Mouse (Mus musculus): ENCODE data around the gene Gypa. TPM values are rescaled to one million over a fixed set of nuclear protein-coding genes. Genes with fewer than 3 reads are reported as not detected.

The Gypa gene
- polyA plus RNA-seq, 1 experiment from 2014 or later = not detected

DNA sequence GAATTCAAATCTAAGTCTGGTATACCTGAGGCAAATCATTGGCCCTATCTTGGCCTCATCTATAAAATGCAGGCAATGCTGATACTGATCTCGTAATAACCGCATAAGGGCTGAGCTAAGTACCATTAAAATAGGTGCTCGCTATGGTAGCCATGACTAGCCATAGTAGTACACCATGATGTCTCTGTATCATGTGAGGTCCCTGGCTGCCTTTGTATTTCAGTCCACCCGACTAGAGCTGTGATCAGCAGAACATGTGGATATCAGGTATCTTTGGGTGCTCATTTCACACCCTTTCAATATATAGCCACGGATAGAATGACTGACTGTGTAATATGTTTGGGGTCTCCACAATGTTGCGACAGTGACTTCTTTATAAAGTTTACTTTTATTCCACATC, 1.9 kb downstream of the Gypa start:
- no peak overlapping the region for H3K4me3 ChIP-seq (ENCODE audit: inconsistent target)
- WGBS (ENCODE audit: missing documents) = 94% methylated on average over 6 of the region's 6 CpGs
- H3K27ac ChIP-seq = no peak overlapping the region
- H3K36me3 ChIP-seq (ENCODE audit: inconsistent target) = no peaks in the 10 kb centered on the region
- no peaks in the 10 kb centered on the region for H3K79me2 ChIP-seq (ENCODE audit: inconsistent target)

DNA sequence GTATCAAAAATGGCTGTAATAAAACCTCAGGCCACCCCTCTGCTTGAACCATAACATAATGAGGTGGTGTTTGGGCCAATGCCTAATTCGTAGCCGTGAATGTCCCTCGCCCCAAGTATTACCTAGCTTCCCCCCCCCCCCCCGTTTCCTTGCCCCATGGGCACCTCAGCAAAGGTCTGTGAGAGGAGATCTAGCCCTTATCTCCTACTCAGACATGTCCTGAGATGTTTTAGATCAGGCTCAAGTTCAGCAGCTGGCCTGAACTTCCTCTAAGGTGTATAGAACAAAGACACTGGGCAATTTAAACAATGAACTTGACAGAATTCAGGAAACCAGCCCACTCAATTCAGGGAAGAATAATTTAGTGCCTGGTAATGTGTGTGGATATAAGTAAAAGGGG, 3.7 kb downstream of the Gypa start:
- no peak overlapping the region for H3K27ac ChIP-seq
- no peaks in the 10 kb centered on the region for H3K79me2 ChIP-seq (ENCODE audit: inconsistent target)
- WGBS (ENCODE audit: missing documents) = 10% methylated on average over 2 of the region's 4 CpGs
- no peaks in the 10 kb centered on the region for H3K36me3 ChIP-seq (ENCODE audit: inconsistent target)
- no peak overlapping the region for H3K4me3 ChIP-seq (ENCODE audit: inconsistent target)

DNA sequence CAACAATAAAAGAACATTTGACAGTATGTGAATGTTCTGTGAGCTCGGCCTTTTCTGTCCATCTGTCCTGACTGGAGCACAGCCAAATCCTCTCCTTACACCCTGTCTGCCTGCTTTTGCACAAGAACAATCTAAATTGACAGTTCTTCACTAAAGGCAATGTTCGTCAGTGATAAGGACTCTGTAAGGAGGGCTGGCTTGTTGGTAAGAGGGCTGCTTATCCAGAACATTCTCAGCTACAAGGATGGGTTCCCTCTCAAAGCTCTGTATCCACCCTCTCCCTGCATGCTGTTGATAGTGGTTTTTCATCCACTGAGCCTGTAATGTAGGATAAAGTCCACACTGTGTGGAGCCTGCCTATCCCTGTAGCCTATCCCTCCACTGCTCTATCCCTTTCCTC, 6.7 kb downstream of the Gypa start:
- no peak overlapping the region for H3K27ac ChIP-seq
- H3K36me3 ChIP-seq (ENCODE audit: inconsistent target) = no peaks in the 10 kb centered on the region
- no peak overlapping the region for H3K4me3 ChIP-seq (ENCODE audit: inconsistent target)
- no peaks in the 10 kb centered on the region for H3K79me2 ChIP-seq (ENCODE audit: inconsistent target)
- WGBS (ENCODE audit: missing documents) = 90% methylated on average over 2 of the region's 2 CpGs

DNA sequence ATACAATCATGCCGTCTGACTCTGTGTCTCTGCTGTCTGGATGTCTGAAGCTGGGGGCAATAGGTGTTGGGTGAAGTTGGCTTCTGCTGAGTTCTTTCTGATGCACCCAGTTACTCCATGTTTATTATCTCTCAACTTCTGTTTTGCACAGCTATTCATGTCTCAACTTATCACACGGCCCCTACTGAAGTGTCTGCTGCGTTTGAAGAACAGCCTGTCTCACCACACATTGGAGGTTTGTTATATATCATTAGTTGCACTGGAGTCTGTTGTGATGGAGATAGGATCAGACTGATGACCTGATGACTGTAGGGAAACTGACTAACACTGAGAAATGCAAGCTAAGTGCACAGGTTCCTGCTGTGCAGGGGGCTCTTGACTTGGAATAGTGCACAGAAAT, 7.2 kb downstream of the Gypa start:
- H3K36me3 ChIP-seq (ENCODE audit: inconsistent target) = no peaks in the 10 kb centered on the region
- 100% methylated on average over 3 of the region's 3 CpGs for WGBS (ENCODE audit: missing documents)
- no peak overlapping the region for H3K27ac ChIP-seq
- H3K79me2 ChIP-seq (ENCODE audit: inconsistent target) = no peaks in the 10 kb centered on the region
- no peak overlapping the region for H3K4me3 ChIP-seq (ENCODE audit: inconsistent target)

DNA sequence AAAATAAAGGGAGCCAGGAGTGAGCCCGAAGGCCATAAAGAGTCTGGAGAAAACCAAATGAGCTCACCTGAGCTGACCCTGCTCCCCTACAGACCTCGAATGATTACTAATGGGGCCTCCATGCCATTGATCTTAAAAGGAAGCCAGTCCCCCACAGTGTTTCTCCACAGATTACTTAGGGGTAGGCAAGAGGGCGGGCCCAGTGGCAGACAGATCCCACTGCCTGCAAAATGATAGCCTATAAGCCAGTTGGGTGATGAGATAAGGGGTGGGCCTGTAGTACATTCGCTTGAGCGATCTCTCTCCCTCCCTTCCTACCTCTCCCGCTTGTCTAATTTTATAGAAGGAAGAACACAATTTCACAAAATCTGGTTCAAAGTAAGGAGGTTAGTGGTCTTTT, 7.7 kb downstream of the Gypa start:
- Histone ChIP-seq H3K27ac (no peak overlapping the region), H3K4me3 (ENCODE audit: inconsistent target) (no peak overlapping the region), H3K36me3 (ENCODE audit: inconsistent target) (no peaks in the 10 kb centered on the region), H3K79me2 (ENCODE audit: inconsistent target) (no peaks in the 10 kb centered on the region)
- 93% methylated on average over 6 of the region's 6 CpGs for WGBS (ENCODE audit: missing documents)

DNA sequence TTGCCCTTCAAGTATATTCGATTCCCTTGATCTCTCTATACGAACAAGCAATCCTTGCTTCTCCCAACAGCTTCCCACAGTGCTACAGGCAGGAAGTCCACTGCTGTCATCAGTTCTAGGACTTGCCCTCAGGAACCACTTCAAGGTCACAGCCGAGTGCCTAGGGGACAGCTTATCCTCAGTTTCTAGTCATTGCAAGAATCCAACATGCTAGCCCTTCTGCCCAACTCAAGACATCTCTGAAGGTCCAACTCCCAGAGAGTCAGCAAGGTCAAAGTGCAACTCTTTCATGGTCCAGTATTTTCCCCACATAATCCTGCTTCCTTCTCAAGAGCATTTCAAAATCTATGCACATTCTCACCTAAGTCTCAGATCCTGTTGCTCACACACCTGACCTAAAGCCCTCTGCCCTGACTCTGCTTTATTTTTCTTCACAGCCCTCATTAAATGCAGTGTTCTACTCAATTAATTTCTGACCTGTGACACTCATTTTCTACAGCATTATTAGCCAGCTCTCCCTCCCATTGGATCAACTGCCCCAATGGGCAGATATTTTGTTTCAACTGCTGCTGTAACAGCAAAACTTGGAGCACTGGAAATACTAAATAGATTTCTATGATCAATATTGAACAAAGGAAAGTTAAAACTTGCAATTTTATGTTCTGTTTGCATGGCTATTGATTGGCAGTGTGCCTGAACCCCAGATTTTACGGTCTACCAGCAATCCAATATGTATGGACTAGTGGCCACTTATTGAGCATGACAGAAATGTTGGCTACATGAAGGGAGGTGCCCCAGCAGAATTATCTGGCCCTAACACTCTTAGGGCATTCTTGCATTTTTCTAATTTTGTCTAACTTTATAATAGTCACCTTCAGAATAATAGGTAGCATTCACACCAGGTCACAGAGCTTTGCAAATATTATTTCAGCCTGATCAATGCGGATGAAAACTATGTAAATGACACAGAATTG, 33.1 kb downstream of the Gypa start:
- H3K27ac ChIP-seq = no peak overlapping the region
- WGBS (ENCODE audit: missing documents) = 93% methylated on average over 5 of the region's 5 CpGs
- no peak overlapping the region for H3K4me3 ChIP-seq (ENCODE audit: inconsistent target)
- no peaks in the 10 kb centered on the region for H3K36me3 ChIP-seq (ENCODE audit: inconsistent target)
- no peaks in the 10 kb centered on the region for H3K79me2 ChIP-seq (ENCODE audit: inconsistent target)

DNA sequence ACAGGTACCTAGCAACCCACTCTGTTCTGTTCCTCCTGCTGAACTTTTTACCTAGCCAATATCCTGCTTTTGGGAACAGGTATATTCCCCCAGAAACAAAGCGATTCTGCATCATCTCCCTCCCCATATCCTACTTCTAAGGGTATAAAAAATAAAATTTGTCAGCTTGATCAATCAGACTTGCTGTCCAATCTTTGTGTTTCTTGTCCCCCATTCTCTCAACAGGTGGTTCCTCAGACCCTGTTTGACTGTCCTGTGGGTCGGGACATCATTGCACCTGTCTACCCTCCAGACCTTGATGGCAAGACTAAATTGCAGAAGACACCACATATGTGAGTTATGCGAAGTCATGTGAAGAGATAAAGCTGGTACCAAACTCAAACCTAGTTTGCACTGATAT, 48.3 kb downstream of the Gypa start:
- Histone ChIP-seq H3K79me2 (ENCODE audit: inconsistent target) (no peaks in the 10 kb centered on the region), H3K4me3 (ENCODE audit: inconsistent target) (no peak overlapping the region), H3K36me3 (ENCODE audit: inconsistent target) (no peaks in the 10 kb centered on the region), H3K27ac (no peak overlapping the region)
- WGBS (ENCODE audit: missing documents) = 100% methylated on average over 3 of the region's 3 CpGs

DNA sequence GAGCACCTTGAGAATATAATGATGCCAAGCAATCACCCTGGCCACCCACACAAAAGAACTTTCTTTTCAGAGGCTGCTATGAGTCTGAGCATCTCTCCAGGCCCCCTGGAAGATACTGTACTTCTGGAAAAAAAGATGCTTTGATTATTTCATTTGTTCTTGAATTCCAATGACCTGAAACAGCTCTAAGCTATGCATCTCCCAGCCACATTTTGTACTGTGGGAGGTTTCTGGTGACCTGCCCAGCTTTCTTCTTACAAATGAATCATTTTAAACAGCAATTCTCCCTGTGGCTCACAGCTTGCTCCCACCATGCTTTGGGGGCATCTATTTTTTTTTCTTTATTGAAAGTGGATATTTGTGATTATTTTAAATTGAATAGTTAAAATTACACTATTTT, 56.9 kb downstream of the Gypa start:
- H3K79me2 ChIP-seq (ENCODE audit: inconsistent target) = no peaks in the 10 kb centered on the region
- H3K4me3 ChIP-seq (ENCODE audit: inconsistent target) = no peak overlapping the region
- H3K36me3 ChIP-seq (ENCODE audit: inconsistent target) = no peaks in the 10 kb centered on the region
- no peak overlapping the region for H3K27ac ChIP-seq

DNA sequence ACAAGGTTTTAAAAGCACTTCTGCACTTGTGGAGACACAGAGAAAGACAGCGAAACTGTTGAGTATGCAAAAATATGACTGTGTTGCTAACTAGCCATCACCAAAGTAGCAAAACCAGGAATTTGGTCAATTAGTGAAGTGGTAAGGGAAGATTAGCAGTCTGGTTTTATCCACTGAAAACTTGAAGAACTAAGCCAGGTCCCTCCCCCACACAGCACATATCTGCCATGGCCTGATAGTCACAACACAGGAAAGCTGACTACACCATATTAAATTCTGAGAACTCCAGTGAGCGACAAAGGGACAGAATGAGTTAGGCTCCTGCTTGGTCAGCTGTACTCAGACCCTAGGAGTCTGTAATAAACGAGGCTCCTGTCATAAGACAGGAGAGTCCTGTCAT, 57.7 kb downstream of the Gypa start:
- Histone ChIP-seq H3K4me3 (ENCODE audit: inconsistent target) (no peak overlapping the region), H3K27ac (no peak overlapping the region), H3K79me2 (ENCODE audit: inconsistent target) (no peaks in the 10 kb centered on the region), H3K36me3 (ENCODE audit: inconsistent target) (no peaks in the 10 kb centered on the region)
- 89% methylated on average over 3 of the region's 3 CpGs for WGBS (ENCODE audit: missing documents)

DNA sequence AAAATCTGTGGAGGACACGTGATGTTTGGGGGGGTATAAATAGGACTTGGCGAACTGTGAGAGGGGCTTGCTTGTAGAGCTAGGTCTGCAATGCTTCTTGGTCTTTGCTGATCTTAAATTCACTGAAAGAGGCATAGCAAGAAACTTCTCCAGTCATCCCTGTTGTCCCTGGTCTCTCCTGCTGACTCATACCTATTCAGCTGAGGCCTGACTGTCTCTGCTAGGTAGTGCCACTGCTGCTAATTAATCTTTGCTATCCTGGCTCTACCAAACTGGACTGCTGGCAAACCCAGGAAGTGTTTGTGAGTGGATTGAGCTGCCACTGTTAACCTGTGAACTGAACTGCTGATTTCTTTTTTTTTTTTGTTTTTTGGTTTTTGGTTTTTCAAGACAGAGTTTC, 61.4 kb downstream of the Gypa start:
- H3K79me2 ChIP-seq (ENCODE audit: inconsistent target) = no peaks in the 10 kb centered on the region
- WGBS (ENCODE audit: missing documents) = 89% methylated on average over 2 of the region's 2 CpGs
- H3K36me3 ChIP-seq (ENCODE audit: inconsistent target) = no peaks in the 10 kb centered on the region
- H3K27ac ChIP-seq = no peak overlapping the region
- no peak overlapping the region for H3K4me3 ChIP-seq (ENCODE audit: inconsistent target)

Other genes starting within 250 kb of the Gypa start
- not detected in 3 replicates for gene Frem3, start 117.3 kb downstream of the Gypa start, polyA plus RNA-seq (2018)
- gene Smarca5, start 245.7 kb downstream of the Gypa start, polyA plus RNA-seq (2018) = 23.7 to 43.7 TPM (median 31.2 TPM) in 3 replicates